Mouse (Mus musculus): ENCODE results near the gene Dad1. TPM values are rescaled to one million over a fixed set of nuclear protein-coding genes. Genes with fewer than 3 reads are reported as not detected.

The Dad1 gene
- polyA plus RNA-seq (2014; fragmentation: Nextera tagmentation; extraction: Ambion mirVana) = 309 and 312 TPM in 2 replicates

DNA sequence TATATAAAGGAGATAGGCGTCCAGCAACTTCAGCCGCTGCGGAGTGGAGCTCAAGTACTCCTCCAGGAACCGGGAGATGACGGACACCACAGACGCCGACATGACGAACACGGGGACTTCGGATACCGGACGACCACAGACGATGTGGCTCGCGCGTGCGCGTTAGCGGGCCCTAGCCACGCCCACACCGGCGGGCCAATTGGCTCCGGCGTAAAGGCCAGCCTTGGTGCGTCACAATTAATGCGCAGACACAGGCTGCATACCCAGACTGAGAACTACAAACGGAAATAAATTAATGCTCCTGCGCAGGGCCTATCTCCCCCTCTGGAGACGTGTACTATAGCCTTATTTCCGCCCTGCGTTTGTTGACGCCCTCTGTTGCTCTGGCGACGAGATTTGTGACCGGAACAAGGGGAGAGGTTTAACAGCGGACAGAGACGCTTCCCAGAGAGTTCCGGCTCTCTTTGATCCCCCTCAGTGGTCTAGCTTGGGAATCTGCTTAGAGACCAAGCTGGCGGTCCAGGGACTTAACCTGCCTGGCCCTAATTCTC, at the start of gene Dad1, which contains the start of gene Abhd4:
Dad1 (minus strand) TSS at position 364 of the 551 bp plus-strand sequence.
Abhd4 (plus strand) TSS at position 448 of the 551 bp plus-strand sequence.
- DNase-seq (ENCODE audit: low spot score) (peak; percentile 94), ATAC-seq (replicated peaks; ENCODE audit: low FRiP score) (peak; percentile 99)
- H3K4me3 ChIP-seq (ENCODE audit: low read depth, low read length) = peak within 1 kb of the TSS; percentile 90
- H3K36me3 ChIP-seq (ENCODE audit: control insufficient read depth, insufficient read depth, low read length) = peaks cover 3% of the 10 kb centered on the region; the same call in 1 of the 2 replicates
- H3K9me3 ChIP-seq (ENCODE audit: control insufficient read depth, low read length) = no peaks in the 10 kb centered on the region
- peaks cover 19% of the 10 kb centered on the region for H3K4me1 ChIP-seq (replicated peaks; ENCODE audit: control insufficient read depth, insufficient read depth, low read length)
- H3K27ac ChIP-seq (ENCODE audit: low read depth, low read length) = peak within 1 kb of the TSS; percentile 86
- H3K4me2 ChIP-seq = peak within 1 kb of the TSS; percentile 83
- under 1% methylated on average over 39 of the region's 39 CpGs for WGBS
- no peaks in the 10 kb centered on the region for H3K27me3 ChIP-seq (replicated peaks; ENCODE audit: control insufficient read depth, insufficient read depth, low read length)
- peak within 1 kb of the TSS; percentile 83 for H3K9ac ChIP-seq (ENCODE audit: low read depth, low read length)

DNA sequence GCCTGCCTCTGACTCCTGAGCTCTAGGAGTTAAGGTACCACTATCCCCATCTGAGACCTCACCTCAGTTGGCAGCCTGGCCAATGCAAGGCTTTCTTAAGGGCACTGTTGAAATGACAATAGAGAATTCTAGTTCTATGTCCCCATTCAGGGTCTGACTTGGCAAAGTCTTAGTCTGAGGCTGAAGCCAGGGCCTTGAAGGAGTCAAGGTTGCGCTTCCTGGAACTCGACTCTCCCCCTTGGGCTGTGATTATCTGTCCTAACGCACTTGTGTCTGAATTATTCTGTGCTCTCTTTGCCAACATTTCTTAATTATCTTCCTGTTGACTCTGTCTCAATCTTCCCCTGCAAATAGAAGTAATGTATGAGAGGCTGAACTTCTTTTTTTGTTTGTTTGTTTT, 46.8 kb upstream of the Dad1 start:
- Histone ChIP-seq H3K36me3 (ENCODE audit: control insufficient read depth, insufficient read depth, low read length) (no peaks in the 10 kb centered on the region), H3K4me2 (no peak overlapping the region), H3K4me1 (replicated peaks; ENCODE audit: control insufficient read depth, insufficient read depth, low read length) (no peaks in the 10 kb centered on the region), H3K9me3 (ENCODE audit: control insufficient read depth, low read length) (no peaks in the 10 kb centered on the region), H3K4me3 (ENCODE audit: low read depth, low read length) (no peak overlapping the region), H3K27me3 (replicated peaks; ENCODE audit: control insufficient read depth, insufficient read depth, low read length) (no peaks in the 10 kb centered on the region), H3K9ac (ENCODE audit: low read depth, low read length) (no peak overlapping the region), H3K27ac (ENCODE audit: low read depth, low read length) (no peak overlapping the region)
- ATAC-seq (replicated peaks; ENCODE audit: low FRiP score) (no peak), DNase-seq (ENCODE audit: low spot score) (no peak)
- WGBS = 80% methylated on average over 3 of the region's 3 CpGs

DNA sequence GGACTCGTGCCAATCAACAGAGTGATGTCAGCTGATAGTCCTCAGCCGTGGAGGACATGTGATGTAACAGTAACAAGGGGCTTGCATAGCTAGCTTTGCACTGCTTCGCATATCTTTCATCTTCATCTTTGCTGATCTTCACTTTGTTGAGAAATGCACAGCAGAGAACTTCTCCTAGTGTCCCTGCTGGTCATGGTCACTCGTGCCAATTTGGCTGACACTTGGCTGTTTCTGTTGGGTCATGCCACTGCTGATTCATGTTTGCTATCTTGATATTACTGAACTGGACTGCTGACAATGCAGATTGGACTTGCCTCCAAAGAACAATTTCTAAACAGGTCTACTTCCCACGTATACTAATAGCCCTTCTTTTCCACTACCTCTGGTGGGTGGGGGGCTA, 46.2 kb upstream of the Dad1 start:
- H3K36me3 ChIP-seq (ENCODE audit: control insufficient read depth, insufficient read depth, low read length) = no peaks in the 10 kb centered on the region
- no peak overlapping the region for H3K4me2 ChIP-seq
- H3K27ac ChIP-seq (ENCODE audit: low read depth, low read length) = no peak overlapping the region
- no peak for ATAC-seq (replicated peaks; ENCODE audit: low FRiP score)
- 72% methylated on average over 5 of the region's 5 CpGs for WGBS
- DNase-seq (ENCODE audit: low spot score) = no peak
- no peak overlapping the region for H3K9ac ChIP-seq (ENCODE audit: low read depth, low read length)
- H3K4me3 ChIP-seq (ENCODE audit: low read depth, low read length) = no peak overlapping the region
- no peaks in the 10 kb centered on the region for H3K27me3 ChIP-seq (replicated peaks; ENCODE audit: control insufficient read depth, insufficient read depth, low read length)
- no peaks in the 10 kb centered on the region for H3K4me1 ChIP-seq (replicated peaks; ENCODE audit: control insufficient read depth, insufficient read depth, low read length)
- no peaks in the 10 kb centered on the region for H3K9me3 ChIP-seq (ENCODE audit: control insufficient read depth, low read length)

DNA sequence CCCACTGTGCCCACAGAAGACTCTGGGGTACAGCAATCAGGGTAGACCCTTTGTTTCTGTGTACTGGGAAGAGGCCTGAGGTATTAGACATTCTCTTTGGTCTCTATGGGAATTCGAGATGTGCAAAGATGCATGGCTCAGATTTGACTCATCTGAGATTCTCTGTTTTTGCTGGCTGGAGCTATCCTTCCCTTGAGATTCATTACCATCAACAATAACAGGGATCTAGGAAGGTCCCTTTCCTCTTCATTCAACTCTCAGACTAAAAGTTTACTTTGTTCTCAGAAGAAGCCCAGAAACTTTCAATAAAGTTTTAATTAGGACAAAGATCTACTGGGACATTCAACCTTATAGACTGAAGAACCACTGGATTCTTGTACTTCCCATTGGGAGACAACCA, 30.9 kb upstream of the Dad1 start, which contains the start of gene Olfr49:
Olfr49 (minus strand) TSS at position 101 of the 400 bp plus-strand sequence.
- Histone ChIP-seq H3K27ac (ENCODE audit: low read depth, low read length) (no peak within 1 kb of the TSS), H3K4me2 (no peak within 1 kb of the TSS), H3K27me3 (replicated peaks; ENCODE audit: control insufficient read depth, insufficient read depth, low read length) (0 out of 2 replicates have a peak, but pooled peaks cover 3% of the 10 kb centered on the region), H3K9me3 (ENCODE audit: control insufficient read depth, low read length) (no peaks in the 10 kb centered on the region), H3K9ac (ENCODE audit: low read depth, low read length) (no peak within 1 kb of the TSS), H3K4me3 (ENCODE audit: low read depth, low read length) (no peak within 1 kb of the TSS), H3K4me1 (replicated peaks; ENCODE audit: control insufficient read depth, insufficient read depth, low read length) (no peaks in the 10 kb centered on the region), H3K36me3 (ENCODE audit: control insufficient read depth, insufficient read depth, low read length) (no peaks in the 10 kb centered on the region)
- ATAC-seq (replicated peaks; ENCODE audit: low FRiP score) (no peak), DNase-seq (ENCODE audit: low spot score) (no peak)
- 65% methylated on average over 1 of the region's 1 CpGs for WGBS

DNA sequence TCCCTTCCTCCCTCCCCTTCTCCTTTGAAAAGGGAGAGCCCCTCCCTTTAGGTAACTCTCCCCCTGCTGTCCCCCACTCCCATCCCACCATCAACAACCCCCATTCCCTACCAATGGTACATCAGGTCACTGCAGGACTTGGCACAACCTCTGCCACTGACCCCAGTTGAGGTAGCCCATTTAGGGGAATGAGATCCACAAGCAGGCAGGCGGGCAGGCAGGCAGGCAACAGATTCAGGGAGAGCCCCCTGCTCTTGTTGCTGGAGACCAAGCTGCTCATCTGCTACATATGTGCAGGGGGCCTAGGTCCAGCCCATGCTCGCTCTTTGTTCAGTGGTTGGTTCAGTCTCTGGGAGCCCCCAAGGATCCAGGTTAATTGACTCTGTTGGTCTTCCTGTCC, 22.5 kb upstream of the Dad1 start:
- no peaks in the 10 kb centered on the region for H3K4me1 ChIP-seq (replicated peaks; ENCODE audit: control insufficient read depth, insufficient read depth, low read length)
- no peaks in the 10 kb centered on the region for H3K36me3 ChIP-seq (ENCODE audit: control insufficient read depth, insufficient read depth, low read length)
- H3K9ac ChIP-seq (ENCODE audit: low read depth, low read length) = no peak overlapping the region
- H3K4me2 ChIP-seq = no peak overlapping the region
- no peaks in the 10 kb centered on the region for H3K27me3 ChIP-seq (replicated peaks; ENCODE audit: control insufficient read depth, insufficient read depth, low read length)
- ATAC-seq (replicated peaks; ENCODE audit: low FRiP score) = no peak
- no peak overlapping the region for H3K27ac ChIP-seq (ENCODE audit: low read depth, low read length)
- H3K4me3 ChIP-seq (ENCODE audit: low read depth, low read length) = no peak overlapping the region
- DNase-seq (ENCODE audit: low spot score) = no peak
- 88% methylated on average over 2 of the region's 2 CpGs for WGBS
- no peaks in the 10 kb centered on the region for H3K9me3 ChIP-seq (ENCODE audit: control insufficient read depth, low read length)

DNA sequence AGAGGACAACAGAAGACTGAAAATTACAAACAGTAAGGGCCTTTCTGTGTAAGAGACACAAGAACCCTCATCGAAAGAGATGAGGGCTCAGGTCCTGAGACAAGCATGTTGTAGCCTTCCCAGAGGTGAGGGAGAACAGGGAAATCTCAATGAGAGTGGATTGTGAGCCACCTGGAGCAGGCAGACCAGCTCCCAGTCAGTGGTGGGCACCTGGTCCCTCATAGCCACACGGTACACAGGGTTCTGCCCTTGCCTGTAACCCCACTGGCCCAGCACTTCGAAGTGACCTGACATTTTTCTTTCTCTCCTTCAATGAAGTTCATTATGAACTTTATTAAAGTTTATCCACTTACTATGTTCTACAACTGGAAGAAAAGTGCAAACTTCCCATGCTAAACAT, 18.8 kb upstream of the Dad1 start:
- H3K4me1 ChIP-seq (replicated peaks; ENCODE audit: control insufficient read depth, insufficient read depth, low read length) = no peaks in the 10 kb centered on the region
- DNase-seq (ENCODE audit: low spot score) (no peak), ATAC-seq (replicated peaks; ENCODE audit: low FRiP score) (no peak)
- no peak overlapping the region for H3K4me3 ChIP-seq (ENCODE audit: low read depth, low read length)
- H3K9ac ChIP-seq (ENCODE audit: low read depth, low read length) = no peak overlapping the region
- WGBS = 84% methylated on average over 3 of the region's 3 CpGs
- H3K27ac ChIP-seq (ENCODE audit: low read depth, low read length) = no peak overlapping the region
- H3K36me3 ChIP-seq (ENCODE audit: control insufficient read depth, insufficient read depth, low read length) = peaks cover 4% of the 10 kb centered on the region; the same call in 1 of the 2 replicates
- H3K4me2 ChIP-seq = no peak overlapping the region
- H3K27me3 ChIP-seq (replicated peaks; ENCODE audit: control insufficient read depth, insufficient read depth, low read length) = no peaks in the 10 kb centered on the region
- no peaks in the 10 kb centered on the region for H3K9me3 ChIP-seq (ENCODE audit: control insufficient read depth, low read length)

DNA sequence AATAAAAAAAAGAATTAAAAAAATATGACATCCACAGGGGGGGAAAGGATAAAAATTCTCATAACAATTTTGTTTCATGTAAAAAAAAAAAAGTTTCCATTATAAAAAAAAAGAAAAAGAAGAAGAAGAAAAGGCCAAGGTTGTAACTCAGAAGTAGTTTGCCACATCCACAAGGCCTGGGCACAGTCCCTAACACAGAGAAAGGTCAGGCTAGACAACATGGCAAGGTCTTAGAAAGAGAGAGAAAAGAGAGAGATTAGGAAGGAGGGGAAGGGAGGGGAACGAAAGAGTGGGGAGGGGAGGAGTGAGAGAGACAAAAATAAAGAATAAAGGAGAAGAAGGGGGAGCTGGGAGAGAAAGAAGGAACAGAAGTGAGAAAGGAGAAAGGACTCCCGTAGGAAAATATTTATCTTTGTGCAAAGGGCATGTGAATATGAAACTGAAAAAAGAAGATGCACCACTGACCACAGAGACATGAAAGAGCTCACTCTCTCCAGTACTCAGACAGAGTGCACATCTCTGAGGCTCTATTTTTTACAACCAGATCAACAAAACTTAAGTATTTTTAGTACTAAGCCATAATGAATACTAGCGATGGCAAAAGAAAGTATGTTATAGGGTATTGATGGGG, 18.2 kb upstream of the Dad1 start:
- H3K27ac ChIP-seq (ENCODE audit: low read depth, low read length) = no peak overlapping the region
- 83% methylated on average over 3 of the region's 3 CpGs for WGBS
- DNase-seq (ENCODE audit: low spot score) (no peak), ATAC-seq (replicated peaks; ENCODE audit: low FRiP score) (no peak)
- H3K4me2 ChIP-seq = no peak overlapping the region
- no peaks in the 10 kb centered on the region for H3K4me1 ChIP-seq (replicated peaks; ENCODE audit: control insufficient read depth, insufficient read depth, low read length)
- peaks cover 4% of the 10 kb centered on the region; the same call in 1 of the 2 replicates for H3K36me3 ChIP-seq (ENCODE audit: control insufficient read depth, insufficient read depth, low read length)
- no peak overlapping the region for H3K4me3 ChIP-seq (ENCODE audit: low read depth, low read length)
- H3K9me3 ChIP-seq (ENCODE audit: control insufficient read depth, low read length) = no peaks in the 10 kb centered on the region
- H3K27me3 ChIP-seq (replicated peaks; ENCODE audit: control insufficient read depth, insufficient read depth, low read length) = no peaks in the 10 kb centered on the region
- no peak overlapping the region for H3K9ac ChIP-seq (ENCODE audit: low read depth, low read length)

DNA sequence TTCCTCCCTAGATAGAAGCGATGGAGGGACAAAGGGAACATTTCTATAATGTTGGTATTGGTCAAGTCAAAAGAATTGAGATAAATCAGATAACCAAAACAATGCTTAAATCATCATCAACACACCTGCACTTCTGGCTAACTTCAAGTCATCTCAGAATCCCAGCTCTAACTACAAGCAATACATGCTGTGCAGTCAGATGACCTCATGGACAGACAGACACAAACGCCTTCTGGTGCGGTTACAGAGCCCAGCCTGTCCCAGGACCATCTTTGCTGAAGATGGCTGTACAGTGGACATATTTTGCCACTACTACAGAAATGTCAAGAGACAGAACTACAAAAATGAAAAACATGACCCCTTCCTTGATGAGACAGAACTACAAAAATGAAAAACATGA, 16.5 kb upstream of the Dad1 start:
- Histone ChIP-seq H3K9ac (ENCODE audit: low read depth, low read length) (no peak overlapping the region), H3K27me3 (replicated peaks; ENCODE audit: control insufficient read depth, insufficient read depth, low read length) (no peaks in the 10 kb centered on the region), H3K9me3 (ENCODE audit: control insufficient read depth, low read length) (no peaks in the 10 kb centered on the region), H3K4me1 (replicated peaks; ENCODE audit: control insufficient read depth, insufficient read depth, low read length) (no peaks in the 10 kb centered on the region), H3K36me3 (ENCODE audit: control insufficient read depth, insufficient read depth, low read length) (peaks cover 4% of the 10 kb centered on the region; the same call in 1 of the 2 replicates), H3K4me3 (ENCODE audit: low read depth, low read length) (no peak overlapping the region), H3K4me2 (no peak overlapping the region), H3K27ac (ENCODE audit: low read depth, low read length) (no peak overlapping the region)
- no peak for ATAC-seq (replicated peaks; ENCODE audit: low FRiP score)
- 92% methylated on average over 3 of the region's 3 CpGs for WGBS
- DNase-seq (ENCODE audit: low spot score) = no peak

DNA sequence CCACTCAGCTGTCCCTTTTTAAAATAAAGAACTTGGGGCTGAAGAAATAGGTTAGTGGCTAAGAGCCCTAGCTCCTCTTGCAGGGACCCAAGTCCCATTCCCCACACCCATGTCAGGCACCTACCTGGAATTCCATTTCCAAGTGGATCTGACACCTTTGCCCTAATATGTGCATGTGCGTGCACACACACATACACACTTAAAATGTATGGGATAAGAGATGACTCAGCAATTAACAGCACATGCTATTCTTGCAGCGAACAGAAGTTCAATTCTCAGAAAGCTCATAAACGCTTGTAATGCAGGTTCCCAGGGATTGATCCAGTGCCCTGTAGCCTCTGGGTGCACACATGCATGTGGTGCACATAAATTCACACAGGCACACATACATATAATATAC, 15.7 kb upstream of the Dad1 start:
- no peak for DNase-seq (ENCODE audit: low spot score)
- no peak for ATAC-seq (replicated peaks; ENCODE audit: low FRiP score)
- Histone ChIP-seq H3K27me3 (replicated peaks; ENCODE audit: control insufficient read depth, insufficient read depth, low read length) (no peaks in the 10 kb centered on the region), H3K9me3 (ENCODE audit: control insufficient read depth, low read length) (no peaks in the 10 kb centered on the region), H3K4me3 (ENCODE audit: low read depth, low read length) (no peak overlapping the region), H3K27ac (ENCODE audit: low read depth, low read length) (no peak overlapping the region), H3K4me1 (replicated peaks; ENCODE audit: control insufficient read depth, insufficient read depth, low read length) (no peaks in the 10 kb centered on the region), H3K36me3 (ENCODE audit: control insufficient read depth, insufficient read depth, low read length) (peaks cover 4% of the 10 kb centered on the region; the same call in 1 of the 2 replicates), H3K9ac (ENCODE audit: low read depth, low read length) (no peak overlapping the region), H3K4me2 (no peak overlapping the region)
- WGBS = 89% methylated on average over 3 of the region's 3 CpGs
